8 mouse cellular contexts compared by ENCODE assay signal in genomic region chr1:75504256-75505045, GRCm38 (mm10). TPM values are rescaled to one million over a fixed set of nuclear protein-coding genes. Genes with fewer than 3 reads are reported as not detected.
A peak's percentile ranks its signal among the peaks of the same experiment; 100 is the strongest.
DNase-seq lines count a peak whose midpoint lies in the region; ATAC-seq lines count a peak whose summit lies in the region.

No protein-coding gene starts in this region.

- no peak overlapping the region for H3K9ac ChIP-seq in liver, embryonic 12.5 days

- peaks cover 36% of the 10 kb centered on the region for H3K36me3 ChIP-seq in liver, embryonic 12.5 days

- WGBS in liver, embryonic 12.5 days (ENCODE audit: insufficient replicate concordance) = 43% methylated on average over 9 of the region's 9 CpGs

- H3K4me1 ChIP-seq in liver, embryonic 12.5 days = peaks cover 22% of the 10 kb centered on the region

- no peak overlapping the region for H3K27ac ChIP-seq in liver, embryonic 12.5 days

- peak; percentile 43; the same call in 1 of the 2 replicates for ATAC-seq in frontal cortex, adult (ENCODE audit: low TSS enrichment)
- no peak for ATAC-seq in liver, embryonic 12.5 days
- ATAC-seq in CD4-positive, CD25-positive, alpha-beta regulatory T cell, adult 4 months = no peak

- no peaks in the 10 kb centered on the region for H3K9me3 ChIP-seq in liver, embryonic 12.5 days (replicated peaks)

- H3K4me3 ChIP-seq in liver, embryonic 12.5 days = peak overlapping the region; percentile 61; the same call in 1 of the 2 replicates

- H3K4me2 ChIP-seq in liver, embryonic 12.5 days = peak overlapping the region; percentile 62

- peaks cover 70% of the 10 kb centered on the region for H3K27me3 ChIP-seq in liver, embryonic 12.5 days (replicated peaks)

- no peak for DNase-seq in frontal cortex, postnatal 14 days (ENCODE audit: low spot score in 2 of 2)
- peak; percentile 71 for DNase-seq in right cerebral cortex, adult 18-20 months
- DNase-seq in right cerebral cortex, postnatal 4 days = no peak
- DNase-seq in testis, postnatal 10 days (ENCODE audit: low spot score) = no peak
- no peak for DNase-seq in spleen, adult 18-20 months

RNA-seq across cellular contexts. Expression of gene Obsl1, which starts 1.8 kb away (rescaled TPM):
- polyA plus RNA-seq in liver, embryonic 12.5 days (2016; fragmentation: Nextera tagmentation; extraction: Ambion mirVana) = 25.2 and 27.9 TPM in 2 replicates
- not detected for polyA plus RNA-seq in CD4-positive, CD25-positive, alpha-beta regulatory T cell, adult 4 months (2017; shearing (Covaris generic))

RNA-seq across cellular contexts. Expression of gene Inha, which starts 2.4 kb away (rescaled TPM):
- 1.1 and 1.2 TPM in 2 replicates for polyA plus RNA-seq in liver, embryonic 12.5 days (2016; fragmentation: Nextera tagmentation; extraction: Ambion mirVana)
- polyA plus RNA-seq in CD4-positive, CD25-positive, alpha-beta regulatory T cell, adult 4 months (2017; shearing (Covaris generic)) = not detected

RNA-seq across cellular contexts. Expression of gene Stk11ip, which starts 16.9 kb away (rescaled TPM):
- 10.2 and 10.5 TPM in 2 replicates for polyA plus RNA-seq in liver, embryonic 12.5 days (2016; fragmentation: Nextera tagmentation; extraction: Ambion mirVana)
- polyA plus RNA-seq in CD4-positive, CD25-positive, alpha-beta regulatory T cell, adult 4 months (2017; shearing (Covaris generic)) = 10 to 100 TPM in 1 of 2 experiments, 1 to 10 TPM in 1; 10.0 to 18.3 TPM

RNA-seq across cellular contexts. Expression of gene Tmem198, which starts 25.1 kb away (rescaled TPM):
- 0.18 and 0.20 TPM in 2 replicates for polyA plus RNA-seq in liver, embryonic 12.5 days (2016; fragmentation: Nextera tagmentation; extraction: Ambion mirVana)
- polyA plus RNA-seq in CD4-positive, CD25-positive, alpha-beta regulatory T cell, adult 4 months (2017; shearing (Covaris generic)) = not detected

RNA-seq across cellular contexts. Expression of gene Chpf, which starts 25.3 kb away (rescaled TPM):
- polyA plus RNA-seq in liver, embryonic 12.5 days (2016; fragmentation: Nextera tagmentation; extraction: Ambion mirVana) = 13.0 and 14.5 TPM in 2 replicates
- 1 to 10 TPM; 5.2 to 5.6 TPM for polyA plus RNA-seq in CD4-positive, CD25-positive, alpha-beta regulatory T cell, adult 4 months (2017; shearing (Covaris generic))

Comparison
In these comparisons a context has a peak if more than half of its experiments do, and no peak if none do; other contexts are left out.
1. RNA of gene Obsl1, which starts 1.8 kb away (polyA plus RNA-seq): 25.2 to 27.9 TPM in liver, embryonic 12.5 days; not detected in CD4-positive, CD25-positive, alpha-beta regulatory T cell, adult 4 months; every median in the first group is over 10 times any median in the second.